Mouse (Mus musculus) bone marrow, adult 2 months (tissue): ENCODE results near the gene Reps1. TPM values are rescaled to one million over a fixed set of nuclear protein-coding genes. Genes with fewer than 3 reads are reported as not detected.
"Not testable (repeated sequence)": the region's sequence is repeated elsewhere in the genome, so short reads cannot be mapped to it uniquely, and the experiment has no call there.

Source experiments
- H3K27ac ChIP-seq: fragments of 200-500 bp; 2 replicates; pipeline ENCODE4 v1.5.1; 2012; ENCODE audit warnings: low read depth, mild to moderate bottlenecking, control low read depth, inconsistent platforms, low read length; ENCODE audit not compliant: control insufficient read depth, poor library complexity, insufficient read depth
- H3K4me1 ChIP-seq: fragments of 200-500 bp; 2 replicates; pipeline ENCODE4 v1.6.1; 2011; ENCODE audit warnings: low read length; ENCODE audit not compliant: control insufficient read depth, insufficient read depth
- H3K4me3 ChIP-seq: fragments of 200-500 bp; replicated peaks from 2 replicates; pipeline ENCODE3; 2011; ENCODE audit warnings: mild to moderate bottlenecking, low read depth, low read length, control low read depth; ENCODE audit not compliant: control insufficient read depth
- CTCF ChIP-seq: fragments of 200-500 bp; IDR thresholded peaks from 2 replicates; pipeline ENCODE4 v1.5.1; 2011; ENCODE audit warnings: low read length, control low read depth; ENCODE audit not compliant: control insufficient read depth, insufficient read depth
- POLR2A ChIP-seq: fragments of 200-500 bp; IDR thresholded peaks from 2 replicates; pipeline ENCODE4 v1.6.1; 2011; ENCODE audit warnings: low read depth, mild to moderate bottlenecking, control low read depth, low read length, borderline replicate concordance; ENCODE audit not compliant: control insufficient read depth
- WGBS: fragments of 180-500 bp; shearing (Covaris S2); methylation state at CpG from one replicate; pipeline ENCODE4 v1.1.7; 2018; 5-methylcytosine and 5-hydroxymethylcytosine counted together
- polyA plus RNA-seq: library from polyadenylated mRNA; stranded (reverse); fragments of >200 nt; gene quantifications from 2 replicates; pipeline ENCODE4 v1.2.4, GENCODE M21; 2011; ENCODE audit warnings: low replicate concordance; ENCODE audit not compliant: missing spikeins, insufficient read depth, insufficient read length

The Reps1 gene
- polyA plus RNA-seq, 1 experiment = 24.6 TPM

- Histone ChIP-seq H3K27ac (no peak overlapping the region), H3K4me1 (no peaks in the 10 kb centered on the region), H3K4me3 (no peak overlapping the region)
- 70% methylated on average over 5 of the region's 5 CpGs for WGBS
- no peak for TF ChIP-seq POLR2A
- no peak for TF ChIP-seq CTCF
Observed at GRCm38 (mm10) chr10:18102166-18102565, 46.5 kb downstream of the Reps1 start.

DNA sequence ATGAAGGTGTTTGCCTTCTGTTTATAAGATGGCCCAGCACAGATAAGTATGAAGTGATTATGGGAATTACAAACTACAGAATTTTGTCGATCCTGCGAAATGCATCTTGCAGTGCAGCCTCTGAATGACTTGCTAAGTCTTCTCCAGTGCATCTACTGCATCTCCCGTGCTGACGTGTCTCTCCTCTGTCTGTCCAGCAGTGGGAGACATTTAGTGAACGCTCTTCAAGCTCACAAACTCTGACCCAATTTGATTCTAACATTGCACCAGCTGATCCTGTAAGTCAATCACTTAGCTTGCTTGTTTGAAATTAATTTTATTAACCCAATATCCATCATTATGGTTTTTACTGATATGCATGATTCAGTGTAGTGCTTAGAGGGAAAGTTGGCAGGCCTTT, 51.8 kb downstream of the Reps1 start:
- Histone ChIP-seq H3K27ac (no peak overlapping the region), H3K4me3 (no peak overlapping the region), H3K4me1 (no peaks in the 10 kb centered on the region)
- no peak for TF ChIP-seq CTCF
- no peak for TF ChIP-seq POLR2A
- WGBS = 71% methylated on average over 5 of the region's 5 CpGs

DNA sequence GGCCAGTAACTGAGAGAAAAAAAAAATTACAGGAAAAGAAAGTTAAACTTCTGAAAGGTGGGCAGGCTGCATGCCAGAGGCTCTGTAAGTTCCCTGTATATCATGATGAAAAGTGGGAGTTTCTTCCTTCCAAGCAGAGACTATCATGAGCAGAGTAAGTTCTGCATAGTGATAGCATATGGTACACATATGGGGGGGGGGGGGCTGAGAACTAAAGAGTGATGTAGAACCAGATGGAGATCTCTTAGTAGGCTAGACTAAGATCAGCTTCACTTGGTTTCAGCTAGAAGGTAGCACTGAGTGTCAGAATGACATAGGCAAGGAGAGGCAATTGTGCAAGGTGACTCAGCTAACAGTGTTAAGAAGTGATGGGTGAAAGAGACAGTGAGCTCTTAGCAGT, 55.3 kb downstream of the Reps1 start:
- no peaks in the 10 kb centered on the region for H3K4me1 ChIP-seq
- no peak overlapping the region for H3K27ac ChIP-seq
- H3K4me3 ChIP-seq = no peak overlapping the region
- no peak for TF ChIP-seq CTCF
- TF ChIP-seq POLR2A = no peak

DNA sequence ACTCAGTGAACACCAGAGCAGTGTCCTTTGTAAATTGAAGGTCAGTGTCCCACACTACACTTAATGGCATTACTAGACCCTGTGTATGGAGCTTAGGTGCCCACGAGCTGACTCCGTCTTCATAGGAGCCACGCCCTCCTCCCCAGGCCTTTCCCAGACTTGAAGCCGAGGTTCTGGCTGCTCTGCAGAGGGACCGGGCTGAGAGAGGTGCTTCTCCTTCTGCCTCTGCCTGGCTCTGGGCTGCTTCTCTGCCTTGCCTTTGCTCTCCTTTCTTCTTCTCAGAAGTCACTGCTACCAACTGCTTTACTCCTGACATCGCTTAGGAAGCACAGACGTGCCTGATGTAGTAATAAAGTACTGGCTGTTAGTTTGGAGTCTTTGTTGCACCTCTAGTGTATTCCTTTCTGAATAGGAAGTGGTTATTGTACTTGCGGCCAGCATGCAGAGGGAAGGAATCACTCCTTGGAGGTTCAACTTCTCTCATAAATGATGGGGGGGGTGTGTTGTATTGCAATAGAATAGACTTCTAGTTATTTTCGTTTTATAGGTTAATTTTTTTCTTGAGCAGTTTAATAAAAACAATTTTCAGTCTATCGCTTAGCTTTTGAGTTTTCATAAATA, 57.9 kb downstream of the Reps1 start:
- H3K27ac ChIP-seq = no peak overlapping the region
- H3K4me1 ChIP-seq = no peaks in the 10 kb centered on the region
- TF ChIP-seq POLR2A = no peak
- no peak for TF ChIP-seq CTCF
- H3K4me3 ChIP-seq = no peak overlapping the region
- WGBS = 43% methylated on average over 10 of the region's 10 CpGs

- no peak for TF ChIP-seq POLR2A
- TF ChIP-seq CTCF = no peak
- Histone ChIP-seq H3K4me1 (no peaks in the 10 kb centered on the region), H3K4me3 (no peak overlapping the region), H3K27ac (no peak overlapping the region)
- 83% methylated on average over 8 of the region's 8 CpGs for WGBS
Observed at GRCm38 (mm10) chr10:18118336-18118735, 62.7 kb downstream of the Reps1 start.

GRCm38 (mm10) chr10:18130276-18130675, 74.6 kb downstream of the Reps1 start:
- no peak for TF ChIP-seq POLR2A
- no peak for TF ChIP-seq CTCF
- H3K4me3 ChIP-seq = no peak overlapping the region
- WGBS = 88% methylated on average over 5 of the region's 5 CpGs
- no peak overlapping the region for H3K27ac ChIP-seq
- no peaks in the 10 kb centered on the region for H3K4me1 ChIP-seq

DNA sequence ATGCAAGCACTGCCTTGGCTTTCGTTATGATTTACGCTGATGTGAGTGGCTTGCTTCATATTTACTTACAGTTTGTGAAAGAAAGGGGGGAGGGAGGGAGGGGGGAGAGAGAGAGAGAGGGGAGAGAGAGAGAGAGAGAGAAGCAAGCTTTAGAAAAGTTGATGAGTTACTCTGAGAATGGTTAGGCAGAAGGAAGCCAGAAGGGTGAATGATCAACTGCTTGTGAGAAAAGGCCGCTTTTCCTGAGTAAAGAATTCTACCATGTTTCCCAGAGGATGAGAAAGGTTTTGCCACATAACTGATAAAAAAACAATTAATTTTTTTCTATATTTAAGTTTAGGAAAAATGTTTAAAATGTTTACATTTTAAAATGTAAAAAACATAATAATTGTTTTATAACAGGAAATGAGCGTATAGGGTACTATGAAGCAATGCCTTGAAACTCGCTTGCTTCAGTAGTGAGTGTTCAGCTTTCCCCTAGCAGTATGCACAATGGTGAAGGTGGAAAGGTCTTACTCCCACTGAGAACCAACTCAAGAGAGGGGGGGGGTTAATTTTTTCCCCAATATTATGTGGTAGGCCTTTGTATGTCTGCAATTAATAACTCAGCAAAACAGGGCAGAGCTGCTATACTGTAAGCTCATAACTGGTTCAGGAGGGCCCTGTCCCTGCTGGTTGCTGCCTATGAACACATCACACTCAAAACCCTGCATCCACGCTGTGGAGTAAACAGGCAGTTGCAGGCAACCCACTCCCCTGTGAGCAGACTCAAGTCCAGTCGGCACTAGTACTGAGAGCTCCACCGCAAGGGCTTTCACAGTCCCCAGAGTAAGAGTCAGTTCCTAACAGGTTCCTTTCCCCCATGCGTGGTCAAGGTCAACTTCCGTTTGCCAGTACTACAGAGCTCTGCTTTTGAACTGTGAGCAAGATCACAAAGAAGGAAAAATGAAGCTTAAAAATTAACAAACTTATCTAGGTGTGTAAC, 76.3 kb downstream of the Reps1 start:
- Histone ChIP-seq H3K27ac (no peak overlapping the region), H3K4me1 (no peaks in the 10 kb centered on the region), H3K4me3 (no peak overlapping the region)
- TF ChIP-seq POLR2A = no peak
- no peak for TF ChIP-seq CTCF
- 53% methylated on average over 10 of the region's 10 CpGs for WGBS

- not testable (repeated sequence) for H3K4me3 ChIP-seq, H3K27ac ChIP-seq, H3K4me1 ChIP-seq
- 72% methylated on average over 15 of the region's 26 CpGs for WGBS
Observed at GRCm38 (mm10) chr10:18138853-18139503, 83.3 kb downstream of the Reps1 start.
